Mouse (Mus musculus) inflammation-experienced regulatory T-cells (primary cell): ENCODE measurements around the gene Nek7. TPM values are rescaled to one million over a fixed set of nuclear protein-coding genes. Genes with fewer than 3 reads are reported as not detected.

Experiments
- polyA plus RNA-seq, 2 experiments: library from polyadenylated mRNA; unstranded; fragments of 100-300 nt; shearing (Covaris generic); gene quantifications; one replicate each; pipeline ENCODE4 v1.2.1; 2017

Nek7 gene
- 100 to 1,000 TPM in 1 of 2 experiments, 10 to 100 TPM in 1; 86.6 to 110 TPM for polyA plus RNA-seq

DNA sequence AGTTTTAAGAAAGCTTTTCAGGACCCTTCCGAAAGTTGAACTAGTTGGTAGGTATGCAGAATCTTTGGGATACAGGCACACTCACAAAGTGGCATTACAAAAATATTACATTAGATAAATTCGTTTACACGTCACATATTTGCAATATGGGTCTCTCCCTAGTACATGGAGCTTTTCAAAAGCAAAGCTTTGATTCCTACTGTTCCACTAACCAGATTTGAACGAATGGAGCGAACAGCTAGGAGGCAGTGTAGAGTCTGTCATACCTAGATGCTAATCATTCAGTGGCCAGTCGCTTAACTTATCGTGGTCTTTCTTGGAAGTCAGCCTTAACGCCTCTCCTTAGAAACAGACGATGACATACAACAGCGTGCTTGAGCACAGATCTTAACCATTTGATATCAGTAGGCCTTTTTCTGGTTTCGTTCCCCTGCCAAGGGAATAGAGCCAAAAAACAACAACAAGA is at the start of gene Nek7:
Nek7 (minus strand) TSS at position 146 of the 466 bp plus-strand sequence.

Other genes starting within 250 kb of the Nek7 start
- 1 to 10 TPM in 1 of 2 experiments, under 1 TPM in 1; 0.58 to 2.1 TPM for gene Lhx9, start 228.4 kb upstream of the Nek7 start, polyA plus RNA-seq
- 10 to 100 TPM; 14.0 to 14.5 TPM for gene 2310009B15Rik, start 236.7 kb upstream of the Nek7 start, polyA plus RNA-seq